10 mouse cellular contexts compared by ENCODE assay signal in the genomic region with DNA sequence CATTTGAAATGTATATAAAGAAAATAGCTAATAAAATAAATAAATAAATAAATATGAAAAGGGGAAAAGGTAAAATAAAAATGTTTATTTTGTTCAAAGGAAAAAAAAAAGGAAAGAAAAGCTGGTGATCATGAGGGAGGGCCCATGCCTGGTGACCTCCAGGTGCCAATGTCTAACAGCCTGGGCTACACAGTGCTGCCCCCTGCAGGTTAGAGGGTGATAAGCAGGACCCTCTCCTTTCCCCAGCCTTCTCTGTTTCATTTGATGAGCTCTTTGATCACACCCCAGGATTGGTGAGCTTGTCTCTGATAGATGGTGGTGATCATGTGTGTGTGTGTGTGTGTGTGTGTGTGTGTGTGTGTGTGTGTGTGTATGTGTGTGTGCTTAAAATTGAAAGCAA. TPM values are rescaled to one million over a fixed set of nuclear protein-coding genes. Genes with fewer than 3 reads are reported as not detected.
DNase-seq lines count a peak whose midpoint lies in the region; ATAC-seq and TF ChIP-seq lines count a peak whose summit lies in the region.
"Had no signal": no experiment of that assay in that cellular context is flagged by ENCODE, and none has a peak within 500 bp of the region (broad histone marks: within the 10 kb centered on the region; RNA-seq: fewer than 3 reads in every experiment).

No protein-coding gene starts in this region.

- no peak for TF ChIP-seq POLR2A in heart, adult 2 months (IDR thresholded peaks at IDR 0.05; ENCODE audit: insufficient read depth, low read depth, low read length)

- no peak overlapping the region for H3K4me3 ChIP-seq in heart, adult 2 months
- H3K4me3 ChIP-seq in intestine, embryonic 15.5 days (replicated peaks), result no peak overlapping the region
- H3K4me3 ChIP-seq: lung, embryonic 15.5 days had no signal

- no peaks in the 10 kb centered on the region for H3K4me1 ChIP-seq in heart, adult 2 months (ENCODE audit: control insufficient read depth, insufficient read depth, low read length)
- H3K4me1 ChIP-seq in intestine, embryonic 15.5 days (replicated peaks), result no peaks in the 10 kb centered on the region
- H3K4me1 ChIP-seq: lung, embryonic 15.5 days had no signal

- TF ChIP-seq EP300 in heart, adult 2 months (IDR thresholded peaks at IDR 0.05; ENCODE audit: insufficient read depth, low read depth, low read length), result no peak

- no peak overlapping the region for H3K9ac ChIP-seq in heart, adult 2 months (ENCODE audit: low read depth, low read length)
- no peak overlapping the region for H3K9ac ChIP-seq in intestine, embryonic 15.5 days
- H3K9ac ChIP-seq: lung, embryonic 15.5 days had no signal

- DNase-seq in heart, adult 2 months, result no peak
- DNase-seq in heart, postnatal 10 days, result no peak
- peak; percentile 16 for DNase-seq in thymus, postnatal 14 days
- DNase-seq in thymus, adult 18-20 months, result no peak
- peak; percentile 22 for DNase-seq in kidney, postnatal 10 days
- DNase-seq in spleen, postnatal 4 days (ENCODE audit: low spot score in 2 of 2), result peak; percentile 36 to 72
- DNase-seq in MN1 (ENCODE audit: low spot score), result no peak

- peak; percentile 49 for TF ChIP-seq CTCF in heart, adult 2 months (IDR thresholded peaks at IDR 0.05)

- intact Hi-C loops in heart, adult 2 months (cut with DNase I), result no loop called here
- intact Hi-C loops in heart, postnatal 10 days (cut with DNase I), result no loop called here

- no peak overlapping the region for H3K4me2 ChIP-seq in intestine, embryonic 15.5 days (replicated peaks)
- H3K4me2 ChIP-seq: lung, embryonic 15.5 days had no signal

- no peak overlapping the region for H3K27ac ChIP-seq in heart, adult 2 months
- no peak overlapping the region for H3K27ac ChIP-seq in intestine, embryonic 15.5 days
- H3K27ac ChIP-seq: lung, embryonic 15.5 days had no signal

- H3K9me3 ChIP-seq in intestine, embryonic 15.5 days, result no peaks in the 10 kb centered on the region
- H3K9me3 ChIP-seq: lung, embryonic 15.5 days had no signal

- ATAC-seq in intestine, embryonic 15.5 days, result no peak

- H3K79me2 ChIP-seq in heart, adult 2 months (replicated peaks; ENCODE audit: control insufficient read depth, insufficient read depth, low read length), result no peaks in the 10 kb centered on the region

- H3K27me3 ChIP-seq in heart, adult 2 months (ENCODE audit: control insufficient read depth, insufficient read depth, low read length), result no peaks in the 10 kb centered on the region
- H3K27me3 ChIP-seq in intestine, embryonic 15.5 days (replicated peaks), result no peaks in the 10 kb centered on the region
- H3K27me3 ChIP-seq: lung, embryonic 15.5 days had no signal

- H3K36me3 ChIP-seq in heart, adult 2 months (ENCODE audit: control insufficient read depth, insufficient read depth, low read length), result no peaks in the 10 kb centered on the region
- no peaks in the 10 kb centered on the region for H3K36me3 ChIP-seq in intestine, embryonic 15.5 days
- H3K36me3 ChIP-seq: lung, embryonic 15.5 days had no signal

RNA-seq across cellular contexts. Expression of a gene that starts 16.4 kb away (rescaled TPM):
- 10 to 100 TPM; 13.1 to 13.6 TPM for total RNA-seq in heart, adult 2 months (2021)
- polyA plus RNA-seq in heart, adult 2 months (2012; rRNA removed), result 10.6 and 15.0 TPM in 2 replicates
- 10 to 100 TPM; 10.7 to 12.1 TPM for total RNA-seq in heart, postnatal 10 days (2021)
- 18.1 and 19.2 TPM in 2 replicates for polyA plus RNA-seq in intestine, embryonic 15.5 days (2015; fragmentation: Nextera tagmentation; extraction: Ambion mirVana)

RNA-seq across cellular contexts. Expression of a gene that starts 17.0 kb away (rescaled TPM):
- not detected for total RNA-seq in heart, adult 2 months (2021)
- not detected in 2 replicates for polyA plus RNA-seq in heart, adult 2 months (2012; rRNA removed)
- not detected for total RNA-seq in heart, postnatal 10 days (2021)
- 0.63 and 0.78 TPM in 2 replicates for polyA plus RNA-seq in intestine, embryonic 15.5 days (2015; fragmentation: Nextera tagmentation; extraction: Ambion mirVana)
- polyA plus RNA-seq: heart, embryonic 16.5 days had no signal

Comparison
In these comparisons a context has a peak if more than half of its experiments do, and no peak if none do; other contexts are left out.
1. DNase-seq: peak in thymus, postnatal 14 days (single experiment), kidney, postnatal 10 days (single experiment) and spleen, postnatal 4 days (2 of 2); none in heart, adult 2 months (0 of 2), heart, postnatal 10 days (0 of 2), thymus, adult 18-20 months (0 of 2) and MN1 (single experiment).